Mouse (Mus musculus): ENCODE results near the gene Klf12.

DNA sequence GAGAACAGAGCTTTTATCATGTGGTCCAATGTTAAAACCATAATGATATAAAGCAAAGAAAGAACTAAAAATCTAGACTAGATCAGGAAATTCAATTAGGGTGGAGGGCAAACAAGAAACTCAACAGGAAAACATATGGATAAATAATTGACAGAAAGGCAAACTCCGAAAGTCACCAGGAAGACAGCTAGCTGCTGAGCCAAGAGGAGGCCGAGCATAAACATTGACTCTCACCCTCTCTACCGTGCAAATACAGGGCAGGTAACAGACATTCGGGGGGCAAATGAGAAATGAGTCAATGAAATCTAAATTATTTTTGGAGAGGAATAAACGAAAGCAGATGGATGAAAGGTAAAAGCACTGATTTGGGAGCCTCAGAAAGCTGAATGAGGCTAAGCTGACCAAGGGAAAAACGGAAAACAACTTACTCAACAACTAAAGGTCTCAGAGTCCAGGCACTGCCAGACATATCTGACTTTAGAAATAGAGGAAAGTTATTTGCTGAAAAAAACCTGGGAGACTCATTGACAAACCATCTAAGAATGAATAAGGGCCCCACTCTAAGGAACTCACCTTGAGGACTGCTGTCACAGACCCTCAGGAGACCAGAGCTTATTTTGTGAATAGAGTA, 84.3 kb downstream of the Klf12 start:
- TF ChIP-seq CTCF (IDR thresholded peaks at IDR 0.05; ENCODE audit: low read depth, low read length) (no peak), POLR2A (IDR thresholded peaks at IDR 0.05; ENCODE audit: insufficient read depth, low read length) (no peak), EP300 (IDR thresholded peaks at IDR 0.05; ENCODE audit: insufficient read depth, low read depth, low read length) (no peak)

Measured in ES-Bruce4 (cell line).